ENCODE assay signal across 26 mouse cellular contexts in genomic region chr9:43383871-43384270, GRCm38 (mm10).
DNase-seq lines count a peak whose midpoint lies in the region; ATAC-seq and TF ChIP-seq lines count a peak whose summit lies in the region.
"Had no signal": no experiment of that assay in that cellular context is flagged by ENCODE, and none has a peak within 500 bp of the region (broad histone marks: within the 10 kb centered on the region; RNA-seq: fewer than 3 reads in every experiment).

No protein-coding gene starts in this region.

- H3K9ac ChIP-seq in hindbrain, embryonic 11.5 days (ENCODE audit: low read depth, low read length), result peak overlapping the region; percentile 4; the same call in 1 of the 2 replicates
- no peak overlapping the region for H3K9ac ChIP-seq in intestine, embryonic 14.5 days (ENCODE audit: low read length)
- no peak overlapping the region for H3K9ac ChIP-seq in intestine, embryonic 15.5 days
- H3K9ac ChIP-seq in midbrain, embryonic 11.5 days (ENCODE audit: low read length), result no peak overlapping the region
- no peak overlapping the region for H3K9ac ChIP-seq in midbrain, postnatal 0 days (replicated peaks; ENCODE audit: low read length, poor library complexity, severe bottlenecking)
- H3K9ac ChIP-seq: forebrain, embryonic 13.5 days; heart, embryonic 13.5 days had no signal

- H3K4me1 ChIP-seq in hindbrain, embryonic 11.5 days (replicated peaks; ENCODE audit: control insufficient read depth, insufficient read depth, low read length), result no peaks in the 10 kb centered on the region
- peaks cover 17% of the 10 kb centered on the region for H3K4me1 ChIP-seq in hindbrain, embryonic 10.5 days (replicated peaks)
- no peaks in the 10 kb centered on the region for H3K4me1 ChIP-seq in intestine, embryonic 14.5 days (replicated peaks; ENCODE audit: control insufficient read depth, insufficient read depth, low read length)
- no peaks in the 10 kb centered on the region for H3K4me1 ChIP-seq in intestine, embryonic 15.5 days (replicated peaks)
- H3K4me1 ChIP-seq in midbrain, embryonic 11.5 days (ENCODE audit: control insufficient read depth, insufficient read depth, low read length), result no peaks in the 10 kb centered on the region
- H3K4me1 ChIP-seq in midbrain, postnatal 0 days (ENCODE audit: insufficient read depth, low read length), result peaks cover 2% of the 10 kb centered on the region
- H3K4me1 ChIP-seq: heart, embryonic 10.5 days; heart, embryonic 13.5 days had no signal

- no peaks in the 10 kb centered on the region for H3K27me3 ChIP-seq in hindbrain, embryonic 11.5 days (ENCODE audit: control insufficient read depth, insufficient read depth, low read length)
- H3K27me3 ChIP-seq in hindbrain, embryonic 10.5 days (ENCODE audit: insufficient read depth, poor library complexity, severe bottlenecking), result 0 out of 2 replicates have a peak, but pooled peaks cover 7% of the 10 kb centered on the region
- no peaks in the 10 kb centered on the region for H3K27me3 ChIP-seq in intestine, embryonic 14.5 days (replicated peaks; ENCODE audit: control insufficient read depth, insufficient read depth, low read length)
- no peaks in the 10 kb centered on the region for H3K27me3 ChIP-seq in intestine, embryonic 15.5 days (replicated peaks)
- H3K27me3 ChIP-seq in midbrain, embryonic 11.5 days (ENCODE audit: control insufficient read depth, insufficient read depth, low read length), result no peaks in the 10 kb centered on the region
- H3K27me3 ChIP-seq in midbrain, postnatal 0 days (ENCODE audit: insufficient read depth, low read length), result no peaks in the 10 kb centered on the region

- no peak overlapping the region for H3K4me3 ChIP-seq in hindbrain, embryonic 11.5 days (ENCODE audit: low read depth, low read length)
- no peak overlapping the region for H3K4me3 ChIP-seq in hindbrain, embryonic 10.5 days
- H3K4me3 ChIP-seq in intestine, embryonic 14.5 days (ENCODE audit: low read depth, low read length), result no peak overlapping the region
- H3K4me3 ChIP-seq in intestine, embryonic 15.5 days (replicated peaks), result no peak overlapping the region
- H3K4me3 ChIP-seq in midbrain, embryonic 11.5 days (ENCODE audit: low read depth, low read length), result no peak overlapping the region
- no peak overlapping the region for H3K4me3 ChIP-seq in midbrain, postnatal 0 days (ENCODE audit: low read depth, low read length)
- H3K4me3 ChIP-seq: forebrain, embryonic 10.5 days; forebrain, embryonic 13.5 days; heart, adult 2 months; heart, embryonic 10.5 days; heart, embryonic 13.5 days had no signal

- H3K9me3 ChIP-seq in hindbrain, embryonic 11.5 days (ENCODE audit: control insufficient read depth, low read length), result no peaks in the 10 kb centered on the region
- H3K9me3 ChIP-seq in hindbrain, embryonic 10.5 days, result no peaks in the 10 kb centered on the region
- no peaks in the 10 kb centered on the region for H3K9me3 ChIP-seq in intestine, embryonic 14.5 days (ENCODE audit: control insufficient read depth, low read length)
- no peaks in the 10 kb centered on the region for H3K9me3 ChIP-seq in intestine, embryonic 15.5 days
- no peaks in the 10 kb centered on the region for H3K9me3 ChIP-seq in midbrain, embryonic 11.5 days (ENCODE audit: control insufficient read depth, low read length)
- H3K9me3 ChIP-seq in midbrain, postnatal 0 days (ENCODE audit: low read length), result no peaks in the 10 kb centered on the region
- H3K9me3 ChIP-seq: forebrain, embryonic 10.5 days; forebrain, embryonic 13.5 days; heart, embryonic 10.5 days; heart, embryonic 13.5 days had no signal

- DNase-seq in hindbrain, embryonic 11.5 days (ENCODE audit: low spot score), result no peak
- no peak for DNase-seq in hindbrain, embryonic 10.5 days (ENCODE audit: low spot score)
- peak; percentile 34 for DNase-seq in intestine, embryonic 14.5 days (ENCODE audit: low spot score)
- DNase-seq in midbrain, embryonic 11.5 days (ENCODE audit: low spot score, missing footprints), result peak; percentile 77
- DNase-seq in midbrain, postnatal 0 days (ENCODE audit: low spot score), result no peak
- DNase-seq: adrenal gland, postnatal 10 days; B cell, adult 2 months; cerebellum, adult 11 months; cerebellum, adult 2 months; cerebellum, adult 9-11 months; cerebellum, postnatal 36 days; gastrocnemius, postnatal 10 days; gastrocnemius, postnatal 36 days; heart, postnatal 14 days; heart, postnatal 4 days; kidney, adult 18-20 months had no signal

- no peak for ATAC-seq in hindbrain, embryonic 11.5 days (ENCODE audit: low FRiP score)
- ATAC-seq in intestine, embryonic 14.5 days (replicated peaks; ENCODE audit: low FRiP score, low TSS enrichment, low read depth), result no peak
- ATAC-seq in intestine, embryonic 15.5 days, result no peak
- no peak for ATAC-seq in midbrain, embryonic 11.5 days (ENCODE audit: low FRiP score)
- ATAC-seq in midbrain, postnatal 0 days (ENCODE audit: low FRiP score), result no peak
- ATAC-seq: forebrain, embryonic 13.5 days; forebrain, embryonic 16.5 days; intestine, embryonic 16.5 days; Patski had no signal

- TF ChIP-seq CTCF in midbrain, postnatal 0 days (IDR thresholded peaks at IDR 0.05), result no peak

- no peaks in the 10 kb centered on the region for H3K36me3 ChIP-seq in hindbrain, embryonic 11.5 days (ENCODE audit: control insufficient read depth, insufficient read depth, low read length)
- H3K36me3 ChIP-seq in hindbrain, embryonic 10.5 days, result no peaks in the 10 kb centered on the region
- H3K36me3 ChIP-seq in intestine, embryonic 14.5 days (ENCODE audit: control insufficient read depth, insufficient read depth, low read length), result no peaks in the 10 kb centered on the region
- no peaks in the 10 kb centered on the region for H3K36me3 ChIP-seq in intestine, embryonic 15.5 days
- H3K36me3 ChIP-seq in midbrain, embryonic 11.5 days (ENCODE audit: control insufficient read depth, insufficient read depth, low read length), result no peaks in the 10 kb centered on the region
- H3K36me3 ChIP-seq in midbrain, postnatal 0 days (ENCODE audit: insufficient read depth, low read length), result no peaks in the 10 kb centered on the region
- H3K36me3 ChIP-seq: forebrain, embryonic 10.5 days; G1E; heart, embryonic 10.5 days; heart, embryonic 13.5 days had no signal

- whole genome bisulfite sequencing in hindbrain, embryonic 11.5 days, result 73% methylated on average over 4 of the region's 4 CpGs
- 81% methylated on average over 4 of the region's 4 CpGs for WGBS in hindbrain, embryonic 10.5 days
- WGBS in intestine, embryonic 14.5 days, result 81% methylated on average over 4 of the region's 4 CpGs
- WGBS in intestine, embryonic 15.5 days, result 83% methylated on average over 4 of the region's 4 CpGs
- 77% methylated on average over 4 of the region's 4 CpGs for WGBS in midbrain, embryonic 11.5 days
- WGBS in midbrain, postnatal 0 days, result 50% methylated on average over 4 of the region's 4 CpGs

- no peak overlapping the region for H3K27ac ChIP-seq in hindbrain, embryonic 11.5 days (ENCODE audit: low read depth, low read length)
- H3K27ac ChIP-seq in hindbrain, embryonic 10.5 days, result no peak overlapping the region
- no peak overlapping the region for H3K27ac ChIP-seq in intestine, embryonic 14.5 days (ENCODE audit: low read depth)
- H3K27ac ChIP-seq in intestine, embryonic 15.5 days, result no peak overlapping the region
- H3K27ac ChIP-seq in midbrain, embryonic 11.5 days (ENCODE audit: low read depth, low read length), result no peak overlapping the region
- H3K27ac ChIP-seq in midbrain, postnatal 0 days (ENCODE audit: low read depth, low read length), result no peak overlapping the region
- H3K27ac ChIP-seq: forebrain, embryonic 13.5 days; heart, adult 2 months; heart, embryonic 10.5 days; heart, embryonic 13.5 days had no signal

- no peak overlapping the region for H3K4me2 ChIP-seq in hindbrain, embryonic 11.5 days (replicated peaks; ENCODE audit: low read depth, low read length)
- H3K4me2 ChIP-seq in intestine, embryonic 14.5 days (ENCODE audit: low read length), result no peak overlapping the region
- H3K4me2 ChIP-seq in intestine, embryonic 15.5 days (replicated peaks), result no peak overlapping the region
- H3K4me2 ChIP-seq in midbrain, embryonic 11.5 days, result no peak overlapping the region
- H3K4me2 ChIP-seq in midbrain, postnatal 0 days (ENCODE audit: low read depth, low read length, poor library complexity, severe bottlenecking), result no peak overlapping the region
- H3K4me2 ChIP-seq: forebrain, embryonic 13.5 days; heart, embryonic 13.5 days had no signal

Comparison
In these comparisons a context has a peak if more than half of its experiments do, and no peak if none do; other contexts are left out.
1. DNase-seq: peak in intestine, embryonic 14.5 days (single experiment) and midbrain, embryonic 11.5 days (single experiment); none in hindbrain, embryonic 11.5 days (single experiment), hindbrain, embryonic 10.5 days (single experiment) and midbrain, postnatal 0 days (single experiment).